Mouse (Mus musculus) B cell, adult 67 days (primary cell): ENCODE results near the gene Crim1. TPM values are rescaled to one million over a fixed set of nuclear protein-coding genes. Genes with fewer than 3 reads are reported as not detected.

ENCODE experiments used
- total RNA-seq, 2 experiments: library from RNA; stranded (reverse); gene quantifications; 4 replicates each; pipeline ENCODE4 v1.2.4; 2023

Crim1 gene
- 10 to 100 TPM; 16.9 to 21.7 TPM for total RNA-seq

GRCm38 (mm10) chr17:78199626-78200560 lies at the start of gene Crim1:
TSS of gene Crim1 (plus strand) at chr17:78200248.

GRCm38 (mm10) chr17:78417381-78418281 lies 217.6 kb downstream of the Crim1 start, which contains the start of gene Fez2:
TSS of gene Fez2 (minus strand) at chr17:78418152.

Other genes with a start within 250 kb of the Crim1 start
- 10 to 100 TPM; 18.2 to 21.6 TPM for gene Fez2, start 217.9 kb downstream of the Crim1 start, total RNA-seq